Mouse (Mus musculus): Measurements from ENCODE around the gene Gm21761. TPM values are rescaled to one million over a fixed set of nuclear protein-coding genes. Genes with fewer than 3 reads are reported as not detected.
"Not testable (repeated sequence)": the region's sequence is repeated elsewhere in the genome, so short reads cannot be mapped to it uniquely, and the experiment has no call there.

Gm21761 gene
- polyA plus RNA-seq, 1 experiment from 2014 or later, result not detected

- WGBS, result 91% methylated on average over 3 of the region's 3 CpGs
- H3K9me3 ChIP-seq (replicated peaks); H3K27me3 ChIP-seq (ENCODE audit: low read depth, poor library complexity, severe bottlenecking); H3K4me3 ChIP-seq; H3K4me1 ChIP-seq; H3K36me3 ChIP-seq; DNase-seq (ENCODE audit: low spot score); H3K27ac ChIP-seq: not testable (repeated sequence)
These were observed 34.4 kb downstream of the Gm21761 start, which contains the start of gene Tcstv1 for GRCm38 (mm10) chr13:119894685-119895084. Gene Tcstv1, minus strand, starts transcription at chr13:119894785.

- DNase-seq (ENCODE audit: low spot score); H3K9me3 ChIP-seq (replicated peaks); H3K27me3 ChIP-seq (ENCODE audit: low read depth, poor library complexity, severe bottlenecking); H3K27ac ChIP-seq; H3K36me3 ChIP-seq; H3K4me3 ChIP-seq; H3K4me1 ChIP-seq: not testable (repeated sequence)
- WGBS, result 51% methylated on average over 4 of the region's 4 CpGs
These were observed 42.2 kb downstream of the Gm21761 start for GRCm38 (mm10) chr13:119886896-119887295.

- H3K9me3 ChIP-seq (replicated peaks); H3K27me3 ChIP-seq (ENCODE audit: low read depth, poor library complexity, severe bottlenecking); H3K27ac ChIP-seq; H3K4me1 ChIP-seq; H3K36me3 ChIP-seq; DNase-seq (ENCODE audit: low spot score); H3K4me3 ChIP-seq: not testable (repeated sequence)
- WGBS, result 84% methylated on average over 6 of the region's 7 CpGs
These were observed 64.6 kb downstream of the Gm21761 start for GRCm38 (mm10) chr13:119864395-119864999.

GRCm38 (mm10) chr13:119862399-119862798, 66.7 kb downstream of the Gm21761 start:
- H3K4me3 ChIP-seq; H3K36me3 ChIP-seq; H3K27me3 ChIP-seq (ENCODE audit: low read depth, poor library complexity, severe bottlenecking); DNase-seq (ENCODE audit: low spot score); H3K9me3 ChIP-seq (replicated peaks); H3K27ac ChIP-seq; H3K4me1 ChIP-seq: not testable (repeated sequence)
- WGBS, result no CpG with 5 or more reads among the region's 6 CpGs

Other genes starting within 250 kb of the Gm21761 start
- gene Hmgcs1, start 238.9 kb downstream of the Gm21761 start, polyA plus RNA-seq (2016; fragmentation: Nextera tagmentation; extraction: Ambion mirVana), result 195 and 225 TPM in 2 replicates
- 1.6 and 1.7 TPM in 2 replicates for gene Nim1k, start 173.4 kb downstream of the Gm21761 start, polyA plus RNA-seq (2016; fragmentation: Nextera tagmentation; extraction: Ambion mirVana)
- 41.6 and 45.1 TPM in 2 replicates for gene Zfp131, start 138.4 kb downstream of the Gm21761 start, polyA plus RNA-seq (2016; fragmentation: Nextera tagmentation; extraction: Ambion mirVana)
- not detected in 2 replicates for gene AF067063, start 99.1 kb downstream of the Gm21761 start, polyA plus RNA-seq (2016; fragmentation: Nextera tagmentation; extraction: Ambion mirVana)
- not detected in 2 replicates for gene D13Ertd608e, start 93.3 kb downstream of the Gm21761 start, polyA plus RNA-seq (2016; fragmentation: Nextera tagmentation; extraction: Ambion mirVana)
- gene Tcstv1, start 34.5 kb downstream of the Gm21761 start, polyA plus RNA-seq (2016; fragmentation: Nextera tagmentation; extraction: Ambion mirVana), result not detected in 2 replicates
- not detected in 2 replicates for gene B020031M17Rik, start 21.5 kb upstream of the Gm21761 start, polyA plus RNA-seq (2016; fragmentation: Nextera tagmentation; extraction: Ambion mirVana)
- gene Gm36079, start 97.7 kb upstream of the Gm21761 start, polyA plus RNA-seq (2016; fragmentation: Nextera tagmentation; extraction: Ambion mirVana), result not detected in 2 replicates
- gene Gm21188, start 122.9 kb upstream of the Gm21761 start, polyA plus RNA-seq (2016; fragmentation: Nextera tagmentation; extraction: Ambion mirVana), result not detected in 2 replicates
- gene Gm20767, start 211.0 kb upstream of the Gm21761 start, polyA plus RNA-seq (2016; fragmentation: Nextera tagmentation; extraction: Ambion mirVana), result not detected in 2 replicates
- gene Gm21818, start 243.2 kb upstream of the Gm21761 start, polyA plus RNA-seq (2016; fragmentation: Nextera tagmentation; extraction: Ambion mirVana), result not detected in 2 replicates

Measured in limb, embryonic 10.5 days (tissue).